Mouse (Mus musculus) spleen, adult 2 months (tissue): ENCODE measurements around the gene Col2a1. TPM values are rescaled to one million over a fixed set of nuclear protein-coding genes. Genes with fewer than 3 reads are reported as not detected.

Source experiments
- DNase-seq, 2 experiments: peaks; one replicate each; pipeline versions ENCODE4 v3.0.0 to v3.0.0-alpha.2; 2012 to 2021; ENCODE audit warnings: low spot score in 2 of 2, low read depth in 1 of 2
- H3K27ac ChIP-seq: fragments of 200-500 bp; 2 replicates; pipeline ENCODE4 v1.5.1; 2012; ENCODE audit warnings: low read length, inconsistent platforms; ENCODE audit not compliant: insufficient read depth
- H3K27me3 ChIP-seq: fragments of 200-500 bp; 2 replicates; pipeline ENCODE4 v1.6.1; 2012; ENCODE audit warnings: mild to moderate bottlenecking, moderate library complexity, low read length, inconsistent platforms; ENCODE audit not compliant: control insufficient read depth, insufficient read depth
- H3K36me3 ChIP-seq: fragments of 200-500 bp; 2 replicates; pipeline ENCODE4 v1.6.1; 2012; ENCODE audit warnings: mild to moderate bottlenecking, low read length, inconsistent platforms; ENCODE audit not compliant: control insufficient read depth, insufficient read depth
- H3K4me1 ChIP-seq: fragments of 200-500 bp; 2 replicates; pipeline ENCODE4 v1.6.1; 2011; ENCODE audit warnings: inconsistent platforms; ENCODE audit not compliant: control insufficient read depth, insufficient read depth, insufficient read length
- H3K4me3 ChIP-seq: fragments of 200-500 bp; 2 replicates; pipeline ENCODE4 v1.5.1; 2011; ENCODE audit warnings: mild to moderate bottlenecking, inconsistent platforms; ENCODE audit not compliant: insufficient read depth, insufficient read length; ENCODE audit errors: extremely low read depth
- CTCF ChIP-seq: fragments of 200-500 bp; IDR thresholded peaks from 2 replicates; pipeline ENCODE4 v1.5.1; 2011; ENCODE audit warnings: mild to moderate bottlenecking, inconsistent platforms; ENCODE audit not compliant: insufficient read depth, insufficient read length, insufficient replicate concordance; ENCODE audit errors: extremely low read depth
- POLR2A ChIP-seq: fragments of 200-500 bp; IDR thresholded peaks from 2 replicates; pipeline ENCODE4 v1.6.1; 2011; ENCODE audit warnings: low read depth, low read length, inconsistent platforms
- WGBS: fragments of 180-500 bp; shearing (Covaris S2); methylation state at CpG from one replicate; pipeline ENCODE4 v1.1.7; 2018; 5-methylcytosine and 5-hydroxymethylcytosine counted together
- polyA plus RNA-seq: library from polyadenylated mRNA; depleted of rRNA; stranded (reverse); fragments of >200 nt; gene quantifications from 2 replicates; pipeline ENCODE4 v1.2.3, GENCODE M21; 2012

The Col2a1 gene
- polyA plus RNA-seq, 1 experiment: 0.02 TPM

- Histone ChIP-seq H3K36me3 (no peaks in the 10 kb centered on the region), H3K27ac (no peak overlapping the region), H3K4me1 (no peaks in the 10 kb centered on the region; the same call in 1 of the 2 replicates), H3K27me3 (no peaks in the 10 kb centered on the region), H3K4me3 (no peak overlapping the region)
- TF ChIP-seq POLR2A (no peak), CTCF (no peak)
- no peak for DNase-seq
- 53% methylated on average over 7 of the region's 7 CpGs for WGBS
These were observed 54.3 kb downstream of the Col2a1 start for GRCm38 (mm10) chr15:97950240-97950639.

GRCm38 (mm10) chr15:97949706-97950105 is 54.8 kb downstream of the Col2a1 start:
- WGBS: 6% methylated on average over 3 of the region's 3 CpGs
- H3K27ac ChIP-seq: no peak overlapping the region

GRCm38 (mm10) chr15:97948720-97949119 is 55.8 kb downstream of the Col2a1 start:
- Histone ChIP-seq H3K27me3 (no peaks in the 10 kb centered on the region), H3K27ac (no peak overlapping the region), H3K36me3 (no peaks in the 10 kb centered on the region), H3K4me1 (no peaks in the 10 kb centered on the region), H3K4me3 (no peak overlapping the region)
- no peak for TF ChIP-seq POLR2A
- no peak for TF ChIP-seq CTCF
- DNase-seq: no peak
- 84% methylated on average over 7 of the region's 7 CpGs for WGBS

More at GRCm38 (mm10) chr15:97949706-97950105, 54.8 kb downstream of the Col2a1 start:
- no peaks in the 10 kb centered on the region for H3K27me3 ChIP-seq
- no peak overlapping the region for H3K4me3 ChIP-seq
- no peaks in the 10 kb centered on the region for H3K4me1 ChIP-seq
- no peak for DNase-seq
- no peaks in the 10 kb centered on the region for H3K36me3 ChIP-seq
- TF ChIP-seq POLR2A: no peak
- no peak for TF ChIP-seq CTCF

- 78% methylated on average over 11 of the region's 11 CpGs for WGBS
- H3K36me3 ChIP-seq: no peaks in the 10 kb centered on the region
- no peaks in the 10 kb centered on the region for H3K4me1 ChIP-seq
- TF ChIP-seq POLR2A: no peak
- TF ChIP-seq CTCF: no peak
- H3K4me3 ChIP-seq: no peak overlapping the region
- H3K27ac ChIP-seq: no peak overlapping the region
- no peaks in the 10 kb centered on the region for H3K27me3 ChIP-seq
- no peak for DNase-seq
These were observed 58.7 kb downstream of the Col2a1 start for GRCm38 (mm10) chr15:97945656-97946315.

DNA sequence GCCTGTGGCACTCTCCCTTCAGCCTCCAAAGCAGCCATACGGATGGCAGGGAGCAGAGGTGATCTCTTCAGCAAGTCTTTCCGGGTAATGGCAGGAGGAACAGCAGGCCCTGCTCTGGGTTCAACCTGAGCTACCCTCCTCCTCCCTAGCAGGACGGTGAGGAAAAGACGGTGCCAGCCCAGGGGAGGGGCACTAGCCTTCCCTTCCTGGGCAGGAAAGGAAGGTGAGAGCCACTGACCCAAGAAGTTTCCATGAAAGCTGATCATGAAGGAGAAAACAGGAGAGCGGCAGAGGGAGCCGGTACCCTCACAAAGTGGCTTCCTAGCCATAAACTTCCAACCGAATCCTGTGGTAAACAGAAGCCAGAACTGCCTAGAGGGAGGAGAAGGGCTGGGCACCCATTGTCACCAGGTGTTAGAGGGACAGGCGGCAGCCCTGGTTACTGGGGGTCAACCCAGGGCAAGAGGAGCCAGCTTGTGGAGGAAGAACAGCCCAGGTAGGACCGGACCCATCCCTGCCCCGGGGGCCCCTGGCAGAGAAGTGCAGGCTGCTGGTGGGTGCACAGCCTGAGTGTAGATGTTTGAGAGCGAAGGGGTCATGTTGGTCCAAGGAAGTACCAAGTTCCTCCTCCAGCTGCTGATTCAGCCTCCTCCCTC is 59.4 kb downstream of the Col2a1 start:
- no peaks in the 10 kb centered on the region for H3K4me1 ChIP-seq
- H3K27ac ChIP-seq: no peak overlapping the region; the same call in 1 of the 2 replicates
- TF ChIP-seq POLR2A (no peak), CTCF (no peak)
- DNase-seq: no peak
- WGBS: 76% methylated on average over 11 of the region's 11 CpGs
- H3K36me3 ChIP-seq: no peaks in the 10 kb centered on the region
- H3K4me3 ChIP-seq: no peak overlapping the region
- no peaks in the 10 kb centered on the region for H3K27me3 ChIP-seq

- H3K27me3 ChIP-seq: no peaks in the 10 kb centered on the region
- no peak overlapping the region for H3K4me3 ChIP-seq
- H3K27ac ChIP-seq: no peak overlapping the region
- 91% methylated on average over 8 of the region's 8 CpGs for whole genome bisulfite sequencing
- no peaks in the 10 kb centered on the region for H3K4me1 ChIP-seq
- H3K36me3 ChIP-seq: no peaks in the 10 kb centered on the region
- TF ChIP-seq CTCF (no peak), POLR2A (no peak)
- no peak for DNase-seq
These were observed 61.1 kb downstream of the Col2a1 start for GRCm38 (mm10) chr15:97943356-97943755.

DNA sequence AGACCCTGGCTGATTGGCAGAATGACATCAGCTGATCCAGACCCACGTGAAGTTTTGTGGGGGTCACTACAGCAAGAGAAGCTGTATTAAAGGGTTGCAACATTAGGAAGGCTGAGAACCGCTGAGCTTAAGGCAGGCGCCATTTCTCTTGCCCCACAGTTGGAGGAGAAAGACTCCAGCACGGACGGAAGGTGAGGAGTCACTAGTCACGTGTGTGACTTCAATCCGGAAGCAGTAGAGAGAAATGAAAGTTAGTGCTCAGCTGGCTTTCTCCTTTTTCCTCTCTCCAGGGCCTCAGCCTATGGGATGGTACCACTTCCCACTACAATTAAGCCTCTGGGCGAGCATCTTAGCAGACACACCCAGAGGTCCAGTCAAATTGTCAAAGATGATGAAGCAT is 62.0 kb downstream of the Col2a1 start:
- TF ChIP-seq CTCF: no peak
- TF ChIP-seq POLR2A: no peak
- WGBS: 89% methylated on average over 8 of the region's 8 CpGs
- DNase-seq: no peak
- Histone ChIP-seq H3K4me3 (no peak overlapping the region), H3K4me1 (no peaks in the 10 kb centered on the region), H3K27me3 (no peaks in the 10 kb centered on the region), H3K36me3 (no peaks in the 10 kb centered on the region), H3K27ac (no peak overlapping the region)
